8 mouse cellular contexts compared by ENCODE assay signal in the genomic region with DNA sequence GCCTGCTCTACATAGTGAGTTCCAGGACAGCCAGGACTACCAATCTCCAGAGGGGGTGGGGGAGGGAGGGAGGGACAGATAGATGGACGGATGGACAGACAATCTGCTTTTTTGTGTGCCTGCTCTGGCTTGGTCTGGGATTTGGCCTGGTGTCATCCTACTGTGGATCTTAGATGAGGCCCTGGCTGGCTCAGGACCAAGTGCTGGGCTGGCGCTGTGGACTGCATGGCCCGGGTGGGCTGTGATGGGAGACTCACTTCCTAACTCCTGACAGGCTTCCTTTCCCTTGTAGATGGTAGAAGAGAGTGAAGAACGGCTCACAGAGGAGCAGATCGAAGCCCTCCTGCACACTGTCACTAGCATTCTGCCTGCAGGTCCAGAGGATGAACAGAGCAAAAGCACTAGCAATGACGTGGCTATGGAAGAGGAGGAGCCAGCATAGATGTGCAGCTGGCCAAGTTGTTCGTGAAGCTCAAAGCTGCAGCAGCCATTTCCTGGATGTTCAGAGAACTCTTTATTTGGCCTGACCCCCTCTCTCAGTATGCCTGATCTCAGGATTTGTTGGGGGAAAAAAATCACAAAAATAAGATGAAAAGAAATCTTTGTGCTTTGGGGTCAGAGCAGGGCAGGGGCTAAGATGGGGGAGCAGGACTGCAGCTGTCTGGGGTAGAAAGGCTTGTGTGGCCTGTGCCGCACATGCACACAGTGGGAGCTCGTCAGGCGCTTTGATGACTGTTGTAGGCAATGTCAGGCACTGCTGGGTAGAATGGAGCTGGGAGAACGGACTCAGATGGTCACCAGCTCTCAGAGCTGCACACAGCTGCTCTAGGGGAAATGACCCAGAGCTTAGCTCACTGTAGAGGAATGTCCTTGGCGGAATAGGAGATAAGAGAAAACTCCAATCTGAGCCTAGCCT. TPM values are rescaled to one million over a fixed set of nuclear protein-coding genes. Genes with fewer than 3 reads are reported as not detected.
DNase-seq lines count a peak whose midpoint lies in the region; ATAC-seq and TF ChIP-seq lines count a peak whose summit lies in the region.
"Had no signal": no experiment of that assay in that cellular context is flagged by ENCODE, and none has a peak within 500 bp of the region (broad histone marks: within the 10 kb centered on the region; RNA-seq: fewer than 3 reads in every experiment).

No protein-coding gene starts in this region.

- no peaks in the 10 kb centered on the region for H3K79me2 ChIP-seq in heart, adult 2 months (replicated peaks; ENCODE audit: control insufficient read depth, insufficient read depth, low read length)

- TF ChIP-seq CTCF in kidney, postnatal 0 days (IDR thresholded peaks at IDR 0.05; ENCODE audit: low read depth): no peak
- no peak for TF ChIP-seq CTCF in heart, adult 2 months (IDR thresholded peaks at IDR 0.05)

- DNase-seq in kidney, postnatal 0 days (ENCODE audit: low spot score): peak; percentile 71
- no peak for DNase-seq in kidney, adult 18-20 months
- DNase-seq in heart, adult 2 months: peak; percentile 58 to 63
- peak; percentile 67 to 76 for DNase-seq in heart, postnatal 10 days
- DNase-seq in urinary bladder, postnatal 10 days (ENCODE audit: low spot score): no peak
- no peak for DNase-seq in layer of hippocampus, adult 11-12 months (ENCODE audit: low spot score)
- DNase-seq: thymus, postnatal 14 days had no signal

- H3K4me2 ChIP-seq in kidney, postnatal 0 days (ENCODE audit: low read length): no peak overlapping the region
- H3K4me2 ChIP-seq in liver, embryonic 16.5 days (ENCODE audit: low read depth, low read length): no peak overlapping the region

- 73% methylated on average over 12 of the region's 12 CpGs for WGBS in kidney, postnatal 0 days
- 43% methylated on average over 12 of the region's 12 CpGs for WGBS in heart, adult 2 months
- 73% methylated on average over 12 of the region's 12 CpGs for WGBS in liver, embryonic 16.5 days (ENCODE audit: insufficient replicate concordance)

- H3K9me3 ChIP-seq in kidney, postnatal 0 days (replicated peaks; ENCODE audit: low read length): no peaks in the 10 kb centered on the region
- H3K9me3 ChIP-seq in liver, embryonic 16.5 days (replicated peaks; ENCODE audit: control insufficient read depth, low read length): no peaks in the 10 kb centered on the region

- intact Hi-C loops in heart, adult 2 months (cut with DNase I): loop anchor here (5.0 kb wide), 1 partner anchor 63 kb away; no protein-coding TSS in a partner anchor
- intact Hi-C loops in heart, postnatal 10 days (cut with DNase I): no loop called here

- H3K27me3 ChIP-seq in kidney, postnatal 0 days (ENCODE audit: insufficient read depth, low read length): no peaks in the 10 kb centered on the region
- H3K27me3 ChIP-seq in heart, adult 2 months (ENCODE audit: control insufficient read depth, insufficient read depth, low read length): no peaks in the 10 kb centered on the region
- no peaks in the 10 kb centered on the region for H3K27me3 ChIP-seq in liver, embryonic 16.5 days (ENCODE audit: control insufficient read depth, insufficient read depth, low read depth, low read length)

- H3K27ac ChIP-seq in kidney, postnatal 0 days: peak overlapping the region; percentile 76
- peak overlapping the region; percentile 83 for H3K27ac ChIP-seq in heart, adult 2 months
- H3K27ac ChIP-seq in liver, embryonic 16.5 days (ENCODE audit: low read length): peak overlapping the region; percentile 8; the same call in 1 of the 2 replicates

- ATAC-seq in kidney, postnatal 0 days (replicated peaks; ENCODE audit: low FRiP score, low read depth): no peak
- ATAC-seq in liver, embryonic 16.5 days (ENCODE audit: low read depth): peak; percentile 43; the same call in 1 of the 2 replicates

- 0 out of 2 replicates have a peak, but pooled peaks cover 9% of the 10 kb centered on the region for H3K36me3 ChIP-seq in kidney, postnatal 0 days (ENCODE audit: insufficient read depth, low read length)
- peaks cover 7% of the 10 kb centered on the region for H3K36me3 ChIP-seq in heart, adult 2 months (ENCODE audit: control insufficient read depth, insufficient read depth, low read length)
- H3K36me3 ChIP-seq in liver, embryonic 16.5 days (ENCODE audit: control insufficient read depth, insufficient read depth): peaks cover 3% of the 10 kb centered on the region; the same call in 1 of the 2 replicates

- peak; percentile 66; the same call in 1 of the 2 replicates for TF ChIP-seq POLR2A in heart, adult 2 months (IDR thresholded peaks at IDR 0.05; ENCODE audit: insufficient read depth, low read depth, low read length)

- H3K4me1 ChIP-seq in kidney, postnatal 0 days (replicated peaks; ENCODE audit: insufficient read depth, low read length): no peaks in the 10 kb centered on the region
- peaks cover 24% of the 10 kb centered on the region for H3K4me1 ChIP-seq in heart, adult 2 months (ENCODE audit: control insufficient read depth, insufficient read depth, low read length)
- H3K4me1 ChIP-seq in liver, embryonic 16.5 days (ENCODE audit: control insufficient read depth, low read depth, low read length): peaks cover 13% of the 10 kb centered on the region; the same call in 1 of the 2 replicates

- peak; percentile 63; the same call in 1 of the 2 replicates for TF ChIP-seq EP300 in heart, adult 2 months (IDR thresholded peaks at IDR 0.05; ENCODE audit: insufficient read depth, low read depth, low read length)

- H3K9ac ChIP-seq in kidney, postnatal 0 days (ENCODE audit: low read depth, low read length): no peak overlapping the region
- H3K9ac ChIP-seq in heart, adult 2 months (ENCODE audit: low read depth, low read length): no peak overlapping the region
- no peak overlapping the region for H3K9ac ChIP-seq in liver, embryonic 16.5 days (ENCODE audit: low read depth, low read length)

- H3K4me3 ChIP-seq in kidney, postnatal 0 days (replicated peaks; ENCODE audit: low read depth, low read length): no peak overlapping the region
- H3K4me3 ChIP-seq in heart, adult 2 months: no peak overlapping the region
- no peak overlapping the region for H3K4me3 ChIP-seq in liver, embryonic 16.5 days (ENCODE audit: low read depth, low read length)

RNA-seq across cellular contexts. Expression of a gene that starts 13.5 kb away (rescaled TPM):
- 63.9 and 66.5 TPM in 2 replicates for polyA plus RNA-seq in kidney, postnatal 0 days (2015; fragmentation: Nextera tagmentation; extraction: Ambion mirVana)
- total RNA-seq in heart, adult 2 months (2021): 1 to 10 TPM; 7.4 to 9.4 TPM
- 10.1 and 12.6 TPM in 2 replicates for polyA plus RNA-seq in heart, adult 2 months (2012; rRNA removed)
- 10 to 100 TPM; 22.5 to 24.8 TPM for total RNA-seq in heart, postnatal 10 days (2021)
- 19.6 and 20.9 TPM in 2 replicates for polyA plus RNA-seq in liver, embryonic 16.5 days (2015; fragmentation: Nextera tagmentation; extraction: Ambion mirVana)

RNA-seq across cellular contexts. Expression of a gene that starts 30.6 kb away (rescaled TPM):
- polyA plus RNA-seq in kidney, postnatal 0 days (2015; fragmentation: Nextera tagmentation; extraction: Ambion mirVana): 36.8 and 42.8 TPM in 2 replicates
- total RNA-seq in heart, adult 2 months (2021): 10 to 100 TPM in 1 of 2 experiments, 1 to 10 TPM in 1; 9.3 to 11.2 TPM
- 9.5 and 10.3 TPM in 2 replicates for polyA plus RNA-seq in heart, adult 2 months (2012; rRNA removed)
- total RNA-seq in heart, postnatal 10 days (2021): 10 to 100 TPM; 14.9 to 15.1 TPM
- polyA plus RNA-seq in liver, embryonic 16.5 days (2015; fragmentation: Nextera tagmentation; extraction: Ambion mirVana): 17.8 and 19.9 TPM in 2 replicates

RNA-seq across cellular contexts. Expression of a gene that starts 30.6 kb away (rescaled TPM):
- 86.4 and 94.1 TPM in 2 replicates for polyA plus RNA-seq in kidney, postnatal 0 days (2015; fragmentation: Nextera tagmentation; extraction: Ambion mirVana)
- 1 to 10 TPM; 3.2 to 4.6 TPM for total RNA-seq in heart, adult 2 months (2021)
- 5.9 and 6.5 TPM in 2 replicates for polyA plus RNA-seq in heart, adult 2 months (2012; rRNA removed)
- 10 to 100 TPM in 1 of 2 experiments, 1 to 10 TPM in 1; 9.6 to 10.0 TPM for total RNA-seq in heart, postnatal 10 days (2021)
- 61.8 and 65.8 TPM in 2 replicates for polyA plus RNA-seq in liver, embryonic 16.5 days (2015; fragmentation: Nextera tagmentation; extraction: Ambion mirVana)

RNA-seq across cellular contexts. Expression of a gene that starts 56.8 kb away (rescaled TPM):
- 51.2 and 52.7 TPM in 2 replicates for polyA plus RNA-seq in kidney, postnatal 0 days (2015; fragmentation: Nextera tagmentation; extraction: Ambion mirVana)
- total RNA-seq in heart, adult 2 months (2021): 10 to 100 TPM; 12.8 to 13.0 TPM
- polyA plus RNA-seq in heart, adult 2 months (2012; rRNA removed): 17.9 and 25.3 TPM in 2 replicates
- 10 to 100 TPM; 24.5 to 25.4 TPM for total RNA-seq in heart, postnatal 10 days (2021)
- polyA plus RNA-seq in liver, embryonic 16.5 days (2015; fragmentation: Nextera tagmentation; extraction: Ambion mirVana): 30.5 and 30.6 TPM in 2 replicates

Comparison
In these comparisons a context has a peak if more than half of its experiments do, and no peak if none do; other contexts are left out.
1. DNase-seq: peak in kidney, postnatal 0 days (single experiment), heart, adult 2 months (2 of 2) and heart, postnatal 10 days (2 of 2); none in kidney, adult 18-20 months (single experiment), urinary bladder, postnatal 10 days (single experiment) and layer of hippocampus, adult 11-12 months (single experiment).
2. H3K27ac ChIP-seq: peak in every context shown above with its lines; median percentile 83 in heart, adult 2 months; 76 in kidney, postnatal 0 days; 8 in liver, embryonic 16.5 days.